24 mouse cellular contexts compared by ENCODE assay signal in genomic region chr6:17790251-17790650, GRCm38 (mm10).
A peak's percentile ranks its signal among the peaks of the same experiment; 100 is the strongest.
DNase-seq lines count a peak whose midpoint lies in the region; ATAC-seq and TF ChIP-seq lines count a peak whose summit lies in the region.
"Had no signal": no experiment of that assay in that cellular context is flagged by ENCODE, and none has a peak within 500 bp of the region (broad histone marks: within the 10 kb centered on the region; RNA-seq: fewer than 3 reads in every experiment).

No protein-coding gene starts in this region.

- DNase-seq in heart, adult 2 months = no peak
- no peak for DNase-seq in heart, postnatal 10 days
- DNase-seq in lung, postnatal 0 days (ENCODE audit: low spot score) = peak; percentile 51
- DNase-seq in lung, postnatal 36 days = no peak
- no peak for DNase-seq in adrenal gland, postnatal 10 days
- DNase-seq: adrenal gland, adult 8-10 months; cerebellum, adult 11 months; cerebellum, adult 8-10 months; cerebellum, postnatal 14 days; embryo, embryonic 11 days; gastrocnemius, postnatal 36 days; kidney, adult 2 months had no signal

- 9% methylated on average over 1 of the region's 1 CpGs for WGBS in heart, adult 2 months
- 37% methylated on average over 1 of the region's 1 CpGs for WGBS in heart, embryonic 15.5 days
- 93% methylated on average over 1 of the region's 1 CpGs for WGBS in heart, embryonic 11.5 days (ENCODE audit: insufficient replicate concordance)
- WGBS in lung, postnatal 0 days = 57% methylated on average over 1 of the region's 1 CpGs

- intact Hi-C loops in heart, adult 2 months (cut with DNase I) = no loop called here
- intact Hi-C loops in heart, postnatal 10 days (cut with DNase I) = loop anchor here (5.0 kb wide), 1 partner anchor 43 kb away; no protein-coding TSS in a partner anchor

- peaks cover 4% of the 10 kb centered on the region for H3K79me2 ChIP-seq in heart, adult 2 months (replicated peaks; ENCODE audit: control insufficient read depth, insufficient read depth, low read length)

- TF ChIP-seq EP300 in heart, adult 2 months (IDR thresholded peaks at IDR 0.05; ENCODE audit: insufficient read depth, low read depth, low read length) = no peak
- TF ChIP-seq EP300 in lung, postnatal 0 days (IDR thresholded peaks at IDR 0.05) = no peak

- no peak overlapping the region for H3K4me2 ChIP-seq in heart, embryonic 15.5 days
- H3K4me2 ChIP-seq in heart, embryonic 11.5 days = no peak overlapping the region
- H3K4me2 ChIP-seq in lung, postnatal 0 days (replicated peaks; ENCODE audit: low read depth, low read length) = no peak overlapping the region
- H3K4me2 ChIP-seq: embryonic facial prominence, embryonic 15.5 days; heart, embryonic 12.5 days; hindbrain, embryonic 15.5 days had no signal

- no peaks in the 10 kb centered on the region for H3K9me3 ChIP-seq in heart, embryonic 15.5 days (replicated peaks)
- 0 out of 2 replicates have a peak, but pooled peaks cover 2% of the 10 kb centered on the region for H3K9me3 ChIP-seq in heart, embryonic 11.5 days (replicated peaks; ENCODE audit: control insufficient read depth, low read length)
- H3K9me3 ChIP-seq in lung, postnatal 0 days (ENCODE audit: low read length) = no peaks in the 10 kb centered on the region
- H3K9me3 ChIP-seq: embryonic facial prominence, embryonic 15.5 days; hindbrain, embryonic 15.5 days had no signal

- no peaks in the 10 kb centered on the region for H3K27me3 ChIP-seq in heart, adult 2 months (ENCODE audit: control insufficient read depth, insufficient read depth, low read length)
- H3K27me3 ChIP-seq in heart, embryonic 15.5 days = no peaks in the 10 kb centered on the region
- H3K27me3 ChIP-seq in heart, embryonic 11.5 days (ENCODE audit: control insufficient read depth, insufficient read depth, low read length) = no peaks in the 10 kb centered on the region
- H3K27me3 ChIP-seq in lung, postnatal 0 days (replicated peaks; ENCODE audit: insufficient read depth, low read length) = no peaks in the 10 kb centered on the region
- H3K27me3 ChIP-seq: CH12.LX; embryonic facial prominence, embryonic 15.5 days; heart, embryonic 12.5 days; hindbrain, embryonic 15.5 days; Patski had no signal

- H3K4me3 ChIP-seq in heart, adult 2 months = no peak overlapping the region
- no peak overlapping the region for H3K4me3 ChIP-seq in heart, embryonic 15.5 days
- no peak overlapping the region for H3K4me3 ChIP-seq in heart, embryonic 11.5 days (ENCODE audit: low read depth, low read length)
- H3K4me3 ChIP-seq in lung, postnatal 0 days (ENCODE audit: low read depth, low read length) = no peak overlapping the region
- H3K4me3 ChIP-seq: embryonic facial prominence, embryonic 15.5 days; erythroblast, embryonic 14.5 days; forebrain, embryonic 10.5 days; heart, embryonic 12.5 days; hindbrain, embryonic 15.5 days had no signal

- peak overlapping the region; percentile 60 for H3K27ac ChIP-seq in heart, adult 2 months
- peak overlapping the region; percentile 73 for H3K27ac ChIP-seq in heart, embryonic 15.5 days
- no peak overlapping the region for H3K27ac ChIP-seq in heart, embryonic 11.5 days (ENCODE audit: low read depth, low read length)
- H3K27ac ChIP-seq in lung, postnatal 0 days (ENCODE audit: low read length) = no peak overlapping the region
- H3K27ac ChIP-seq: embryonic facial prominence, embryonic 15.5 days; forebrain, embryonic 10.5 days; hindbrain, embryonic 15.5 days had no signal

- TF ChIP-seq POLR2A in heart, adult 2 months (IDR thresholded peaks at IDR 0.05; ENCODE audit: insufficient read depth, low read depth, low read length) = no peak

- no peak for ATAC-seq in heart, embryonic 15.5 days (replicated peaks; ENCODE audit: insufficient number of reproducible peaks, insufficient read depth, low FRiP score, low read depth)
- ATAC-seq in heart, embryonic 11.5 days (replicated peaks; ENCODE audit: insufficient number of reproducible peaks, low FRiP score, low TSS enrichment) = no peak
- ATAC-seq in lung, postnatal 0 days = no peak
- ATAC-seq: activated CD4-positive, CD25-positive, alpha-beta regulatory T cell, adult 4 months; forebrain, embryonic 14.5 days; intestine, embryonic 16.5 days; Patski had no signal

- peaks cover 23% of the 10 kb centered on the region for H3K36me3 ChIP-seq in heart, adult 2 months (ENCODE audit: control insufficient read depth, insufficient read depth, low read length)
- no peaks in the 10 kb centered on the region for H3K36me3 ChIP-seq in heart, embryonic 15.5 days
- 0 out of 2 replicates have a peak, but pooled peaks cover 3% of the 10 kb centered on the region for H3K36me3 ChIP-seq in heart, embryonic 11.5 days (ENCODE audit: control insufficient read depth, insufficient read depth, low read length)
- H3K36me3 ChIP-seq in lung, postnatal 0 days (ENCODE audit: insufficient read depth, low read length) = no peaks in the 10 kb centered on the region
- H3K36me3 ChIP-seq: embryonic facial prominence, embryonic 15.5 days; hindbrain, embryonic 15.5 days had no signal

- peaks cover 9% of the 10 kb centered on the region for H3K4me1 ChIP-seq in heart, adult 2 months (ENCODE audit: control insufficient read depth, insufficient read depth, low read length)
- peaks cover 21% of the 10 kb centered on the region for H3K4me1 ChIP-seq in heart, embryonic 15.5 days (replicated peaks)
- H3K4me1 ChIP-seq in heart, embryonic 11.5 days (ENCODE audit: control insufficient read depth, insufficient read depth, low read length) = no peaks in the 10 kb centered on the region
- no peaks in the 10 kb centered on the region for H3K4me1 ChIP-seq in lung, postnatal 0 days (ENCODE audit: insufficient read depth, low read depth, low read length)
- H3K4me1 ChIP-seq: embryonic facial prominence, embryonic 15.5 days; forebrain, embryonic 10.5 days; hindbrain, embryonic 15.5 days had no signal

- TF ChIP-seq CTCF in heart, adult 2 months (IDR thresholded peaks at IDR 0.05) = no peak
- no peak for TF ChIP-seq CTCF in lung, postnatal 0 days (IDR thresholded peaks at IDR 0.05)

- no peak overlapping the region for H3K9ac ChIP-seq in heart, adult 2 months (ENCODE audit: low read depth, low read length)
- H3K9ac ChIP-seq in heart, embryonic 15.5 days = no peak overlapping the region
- no peak overlapping the region for H3K9ac ChIP-seq in heart, embryonic 11.5 days (ENCODE audit: low read depth, low read length)
- H3K9ac ChIP-seq in lung, postnatal 0 days (replicated peaks; ENCODE audit: low read depth) = no peak overlapping the region
- H3K9ac ChIP-seq: embryonic facial prominence, embryonic 15.5 days; heart, embryonic 12.5 days; hindbrain, embryonic 15.5 days had no signal

Comparison
In these comparisons a context has a peak if more than half of its experiments do, and no peak if none do; other contexts are left out.
1. H3K27ac ChIP-seq: peak in heart, adult 2 months (single experiment) and heart, embryonic 15.5 days (single experiment); none in heart, embryonic 11.5 days (single experiment) and lung, postnatal 0 days (single experiment).